Mouse (Mus musculus) splenic B cell, adult 2 months (primary cell): ENCODE data around the gene Stxbp5.

Experiments
- DNase-seq: peaks from one replicate; pipeline ENCODE4 v3.0.0-alpha.2; 2011; ENCODE audit warnings: low read depth, low spot score
- H3K27me3 ChIP-seq: 2 replicates; pipeline ENCODE4 v1.6.1; 2012; ENCODE audit warnings: mild to moderate bottlenecking, low read length, moderate library complexity, mixed read lengths; ENCODE audit not compliant: control insufficient read depth, poor library complexity, insufficient read depth, severe bottlenecking
- H3K36me3 ChIP-seq: 2 replicates; pipeline ENCODE4 v1.6.1; 2012; ENCODE audit warnings: mild to moderate bottlenecking, low read length, moderate library complexity, mixed read lengths; ENCODE audit not compliant: control insufficient read depth, poor library complexity, insufficient read depth, severe bottlenecking

Stxbp5 gene

DNA sequence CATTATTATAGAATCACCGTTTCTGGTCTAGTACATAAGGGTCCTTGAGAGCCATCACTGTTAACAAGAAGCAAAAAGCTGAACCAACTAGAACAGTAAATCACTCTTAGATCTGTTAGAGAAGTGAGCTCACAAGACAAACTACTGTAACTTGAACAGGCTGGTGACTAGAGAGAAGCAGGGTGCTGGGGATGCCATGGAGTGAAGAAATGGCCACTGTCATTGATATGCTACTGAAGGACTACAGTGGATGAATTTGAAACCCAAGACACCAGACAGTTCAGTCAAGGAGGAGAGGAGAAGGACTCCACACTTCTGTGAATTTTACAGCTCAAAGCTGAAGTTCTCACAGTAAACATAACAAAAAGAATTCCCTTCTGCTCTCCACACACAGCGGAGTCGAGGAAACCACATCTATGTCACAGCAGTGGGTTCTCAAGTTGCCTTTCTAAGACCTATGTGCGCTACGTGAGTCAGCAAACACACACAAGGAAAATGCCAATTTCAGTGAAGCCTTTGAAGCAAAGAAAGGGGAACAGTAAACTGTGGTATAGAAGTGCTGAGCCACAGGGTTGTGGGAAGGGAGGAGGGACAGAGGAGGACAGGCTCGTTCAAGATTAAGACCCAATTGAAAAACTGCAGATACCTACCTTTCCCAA lies 20.7 kb downstream of the Stxbp5 start:
- Histone ChIP-seq H3K36me3 (no peaks in the 10 kb centered on the region; the same call in 1 of the 2 replicates), H3K27me3 (no peaks in the 10 kb centered on the region)
- peak; percentile 23 for DNase-seq

DNA sequence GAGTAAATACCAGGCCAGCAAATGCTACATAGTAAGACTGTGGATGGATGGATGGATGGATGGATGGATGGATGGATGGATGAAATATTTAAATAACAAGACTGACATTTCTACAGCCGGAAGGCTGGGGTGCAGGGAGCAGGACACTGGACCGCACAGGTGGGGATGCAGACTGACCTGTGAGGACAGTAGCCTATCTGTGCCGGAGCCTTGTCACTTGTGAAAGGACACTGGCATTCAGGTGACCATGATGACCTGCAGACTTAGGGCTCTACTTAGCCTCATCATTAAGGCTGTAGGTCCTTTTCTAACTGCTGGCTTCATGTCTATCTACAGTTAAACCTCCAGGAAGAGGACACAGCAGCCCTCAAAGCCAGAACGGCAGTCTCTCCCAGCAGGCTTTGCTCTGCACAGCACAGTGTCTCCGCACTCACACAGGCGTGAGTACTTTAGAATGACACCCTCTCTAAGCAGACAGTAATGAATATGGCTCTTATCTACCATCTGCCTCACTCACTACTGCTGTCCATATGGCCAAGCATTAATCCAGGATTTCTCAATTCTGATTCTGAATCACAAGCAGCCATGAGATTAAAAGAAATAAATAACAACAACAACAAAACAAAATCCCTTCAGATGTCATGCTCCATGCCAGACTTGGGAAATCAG lies 21.9 kb downstream of the Stxbp5 start:
- H3K27me3 ChIP-seq = no peaks in the 10 kb centered on the region
- no peak for DNase-seq

DNA sequence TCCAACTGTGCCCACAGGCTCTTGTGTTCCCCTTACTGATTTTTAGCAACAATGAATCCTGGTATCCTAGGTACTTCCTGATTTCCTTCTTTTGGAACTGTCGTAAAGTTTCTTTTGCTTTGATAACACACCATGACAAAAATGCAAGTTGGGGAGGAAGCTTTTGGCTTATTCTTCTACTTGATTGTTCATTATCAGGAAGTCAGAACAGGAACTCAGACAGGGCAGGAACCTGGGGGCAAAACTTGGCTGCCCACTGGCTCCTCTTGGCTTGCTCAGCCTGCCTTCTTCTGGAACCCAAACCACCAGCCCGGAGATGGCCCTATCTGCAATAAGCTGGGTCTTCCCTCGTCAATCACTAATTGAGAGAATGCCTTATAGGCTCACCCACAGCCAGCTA lies 25.0 kb downstream of the Stxbp5 start:
- DNase-seq = no peak
- Histone ChIP-seq H3K27me3 (no peaks in the 10 kb centered on the region), H3K36me3 (no peaks in the 10 kb centered on the region; the same call in 1 of the 2 replicates)

More for the DNA sequence above, 21.9 kb downstream of the Stxbp5 start:
- no peaks in the 10 kb centered on the region; the same call in 1 of the 2 replicates for H3K36me3 ChIP-seq

DNA sequence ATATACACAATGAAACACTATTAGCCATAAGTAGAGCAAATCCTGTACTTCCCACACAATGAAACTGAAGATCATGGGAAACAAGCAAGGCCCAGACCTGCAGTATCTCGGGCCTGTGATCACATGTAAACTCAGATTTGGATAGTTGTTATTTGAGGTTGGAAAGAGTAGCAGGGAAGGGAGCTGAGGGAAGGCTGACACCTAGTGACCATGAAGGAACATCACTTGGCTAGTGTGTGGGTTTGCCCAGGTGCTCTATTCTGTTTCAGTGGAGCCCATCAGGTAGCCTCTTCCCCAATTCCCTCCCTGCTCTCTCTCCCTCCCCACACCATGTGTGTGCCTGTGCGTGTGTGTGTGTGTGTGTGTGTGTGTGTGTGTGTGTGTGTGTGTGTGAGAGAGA lies 28.7 kb downstream of the Stxbp5 start:
- no peak for DNase-seq
- Histone ChIP-seq H3K36me3 (no peaks in the 10 kb centered on the region), H3K27me3 (no peaks in the 10 kb centered on the region)

DNA sequence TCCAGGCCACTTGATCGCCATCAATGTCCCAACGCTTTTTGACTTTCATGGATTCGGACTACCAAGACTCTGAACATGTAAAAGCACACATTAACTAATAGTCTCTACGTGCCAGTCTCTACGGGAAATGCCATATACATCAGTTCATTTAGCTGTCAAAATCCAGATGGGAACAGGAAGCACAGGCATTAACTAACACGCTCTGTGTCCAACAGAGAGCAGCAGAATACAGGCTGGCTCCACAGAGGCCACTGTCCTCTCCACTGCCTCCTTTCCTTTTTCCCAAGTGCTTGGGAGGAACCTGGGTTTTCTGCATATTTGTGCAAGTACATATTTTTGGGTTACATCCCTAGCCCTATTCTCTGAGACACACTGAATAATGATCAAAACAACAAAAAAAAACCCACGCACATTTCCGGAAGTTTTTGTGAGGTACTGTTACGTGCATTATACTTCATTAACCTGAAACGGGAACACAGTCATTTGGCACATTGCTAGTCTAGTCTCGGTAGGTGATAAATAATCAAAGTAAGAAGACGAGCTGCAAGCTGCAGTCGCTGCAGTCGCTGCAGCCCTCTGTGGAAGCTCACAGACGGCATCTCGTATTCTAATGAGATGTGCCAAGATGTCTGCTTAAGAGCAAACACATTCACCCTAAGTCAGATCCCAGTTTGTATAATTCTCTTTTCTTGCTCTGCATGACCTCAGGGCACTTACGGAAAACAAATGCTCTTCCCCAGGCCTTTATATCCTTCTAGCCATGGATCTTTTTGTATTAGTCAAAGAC lies 33.9 kb downstream of the Stxbp5 start:
- Histone ChIP-seq H3K27me3 (no peaks in the 10 kb centered on the region), H3K36me3 (0 out of 2 replicates have a peak, but pooled peaks cover 2% of the 10 kb centered on the region)
- DNase-seq = no peak

DNA sequence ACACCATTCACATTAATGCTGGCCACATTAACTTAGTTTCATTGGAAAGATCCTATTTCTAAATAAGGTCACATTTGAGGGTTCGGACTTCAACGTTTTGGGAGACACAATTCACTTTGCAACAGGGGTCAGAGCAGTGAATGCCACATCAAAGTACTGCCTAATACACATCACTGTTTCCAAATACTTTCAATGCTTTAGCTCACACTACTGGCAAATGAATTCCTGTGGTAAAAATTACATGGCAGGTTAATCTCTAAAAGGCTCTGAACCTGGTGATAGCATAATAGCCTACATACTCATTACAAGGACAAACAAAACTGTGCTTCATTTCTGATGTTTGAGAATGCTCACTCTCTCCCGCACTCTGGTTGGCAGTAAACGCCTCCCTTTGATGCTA lies 40.9 kb downstream of the Stxbp5 start:
- no peak for DNase-seq
- Histone ChIP-seq H3K27me3 (no peaks in the 10 kb centered on the region), H3K36me3 (0 out of 2 replicates have a peak, but pooled peaks cover 2% of the 10 kb centered on the region)

DNA sequence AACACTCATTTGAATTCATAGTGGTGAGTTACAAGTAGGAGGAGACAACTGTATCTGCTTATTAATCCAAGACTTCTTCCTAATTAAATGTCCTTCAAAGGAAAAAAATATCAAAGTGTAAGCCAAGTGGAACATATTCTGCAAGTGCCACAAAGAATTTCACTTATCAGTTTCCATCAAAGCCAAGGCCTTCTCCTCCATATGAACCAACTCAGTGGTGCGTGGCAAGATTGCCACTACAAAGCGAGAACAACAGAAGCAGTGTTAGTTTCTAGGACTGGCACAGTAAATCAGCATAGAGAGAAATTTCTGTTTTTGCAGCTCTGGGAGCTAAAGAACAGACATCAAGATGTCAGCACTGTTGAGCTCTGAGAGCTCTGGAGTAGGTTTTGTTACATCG lies 41.4 kb downstream of the Stxbp5 start:
- no peak for DNase-seq
- Histone ChIP-seq H3K27me3 (no peaks in the 10 kb centered on the region), H3K36me3 (0 out of 2 replicates have a peak, but pooled peaks cover 2% of the 10 kb centered on the region)

DNA sequence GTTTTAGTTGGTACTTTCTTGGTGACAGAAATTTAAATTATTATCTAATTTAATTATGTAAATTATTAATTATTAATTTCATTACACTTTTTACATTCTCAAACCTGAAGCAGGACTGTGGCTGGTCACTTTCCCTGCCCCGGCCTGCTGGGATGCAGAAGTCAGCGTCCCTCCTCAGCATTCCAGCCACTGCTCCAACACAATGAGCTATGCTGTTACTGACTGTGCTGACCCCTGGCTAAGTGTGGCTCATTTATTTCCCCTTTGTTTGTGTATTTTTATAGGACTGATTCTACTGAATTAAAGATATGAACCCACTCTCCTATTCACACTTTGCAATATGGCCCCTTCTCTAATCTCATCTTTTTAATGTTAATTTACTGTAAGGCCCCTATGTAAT lies 43.0 kb downstream of the Stxbp5 start:
- no peak for DNase-seq
- H3K36me3 ChIP-seq = no peaks in the 10 kb centered on the region
- H3K27me3 ChIP-seq = no peaks in the 10 kb centered on the region

DNA sequence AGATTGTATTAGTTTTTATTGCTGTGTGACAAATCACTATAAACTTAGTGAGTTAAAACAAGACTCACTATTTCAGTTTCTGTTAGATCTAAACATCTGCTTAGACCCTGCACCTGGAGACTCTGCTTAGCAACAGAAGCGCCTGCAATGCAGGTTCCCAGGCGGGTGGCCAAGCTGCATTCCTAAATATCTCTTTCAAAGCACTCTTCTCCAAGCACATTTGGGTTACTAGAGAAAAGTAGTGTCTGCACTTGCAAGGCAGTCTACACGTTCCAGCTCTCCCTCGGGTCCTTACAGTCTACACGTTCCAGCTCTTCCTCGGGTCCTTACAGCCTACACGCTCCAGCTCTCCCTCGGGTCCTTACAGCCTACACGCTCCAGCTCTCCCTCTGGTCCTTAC lies 44.1 kb downstream of the Stxbp5 start:
- DNase-seq = no peak
- no peaks in the 10 kb centered on the region for H3K36me3 ChIP-seq
- no peaks in the 10 kb centered on the region for H3K27me3 ChIP-seq

DNA sequence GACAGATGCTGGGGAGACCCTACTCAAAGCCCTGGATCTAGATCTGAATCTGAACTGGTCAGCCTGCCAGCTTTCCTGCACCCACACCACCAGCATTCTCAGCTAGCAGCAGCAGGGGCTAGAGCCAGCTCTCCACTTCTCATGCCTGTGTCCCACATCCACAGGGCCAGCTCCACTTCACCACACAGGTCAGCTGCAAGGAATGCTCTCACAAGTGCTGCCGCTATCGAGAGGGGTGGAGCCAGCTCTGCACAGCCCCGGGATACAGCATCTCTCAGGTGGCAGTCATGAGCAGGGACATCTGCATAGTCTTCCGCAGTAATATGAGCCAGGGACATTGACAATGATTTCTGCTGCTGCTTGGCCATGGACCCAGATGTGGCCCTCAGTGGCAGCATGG lies 54.5 kb downstream of the Stxbp5 start:
- H3K36me3 ChIP-seq = no peaks in the 10 kb centered on the region
- no peak for DNase-seq
- H3K27me3 ChIP-seq = no peaks in the 10 kb centered on the region

DNA sequence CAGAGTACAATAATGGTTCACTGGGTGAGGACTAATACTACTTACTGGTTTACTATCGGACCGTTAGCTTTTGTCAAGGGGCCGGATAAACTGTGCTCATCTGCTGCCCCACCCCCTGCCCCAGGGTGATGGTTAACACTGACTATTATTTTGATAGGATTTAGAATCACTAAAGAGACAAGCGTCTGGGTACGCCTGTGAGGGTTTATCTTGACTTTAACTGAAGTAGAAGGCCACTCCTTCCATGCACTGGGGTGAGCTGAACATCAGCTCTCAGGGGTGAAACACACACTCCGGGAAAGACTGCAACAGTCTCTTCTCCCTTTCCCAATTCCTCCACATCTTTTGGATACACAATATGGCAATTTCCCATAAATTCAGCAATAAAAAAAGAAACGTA lies 61.5 kb downstream of the Stxbp5 start:
- H3K36me3 ChIP-seq = no peaks in the 10 kb centered on the region

DNA sequence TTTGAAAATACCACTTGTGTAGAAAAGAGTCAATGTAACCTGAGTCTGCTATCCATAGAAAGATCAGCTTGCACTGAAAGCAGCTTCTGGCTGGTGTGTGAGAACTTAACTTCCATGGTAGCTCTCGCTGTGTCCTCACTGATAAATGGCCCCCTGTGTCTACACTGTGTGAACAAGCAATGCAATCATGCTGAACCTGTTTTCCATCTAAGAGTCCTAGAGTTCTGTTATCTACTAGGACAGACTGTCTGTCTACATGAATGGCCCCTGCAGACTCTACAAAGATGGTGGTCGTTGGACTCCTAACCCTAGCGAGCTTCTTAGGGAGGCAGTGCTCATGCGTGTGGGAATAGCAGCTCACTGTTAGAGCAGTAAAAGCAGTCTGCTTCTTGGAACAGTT lies 65.9 kb downstream of the Stxbp5 start:
- Histone ChIP-seq H3K36me3 (peaks cover under 1% of the 10 kb centered on the region; the same call in 1 of the 2 replicates), H3K27me3 (no peaks in the 10 kb centered on the region)
- DNase-seq = no peak

More for the DNA sequence above, 61.5 kb downstream of the Stxbp5 start:
- no peaks in the 10 kb centered on the region for H3K27me3 ChIP-seq
- no peak for DNase-seq

DNA sequence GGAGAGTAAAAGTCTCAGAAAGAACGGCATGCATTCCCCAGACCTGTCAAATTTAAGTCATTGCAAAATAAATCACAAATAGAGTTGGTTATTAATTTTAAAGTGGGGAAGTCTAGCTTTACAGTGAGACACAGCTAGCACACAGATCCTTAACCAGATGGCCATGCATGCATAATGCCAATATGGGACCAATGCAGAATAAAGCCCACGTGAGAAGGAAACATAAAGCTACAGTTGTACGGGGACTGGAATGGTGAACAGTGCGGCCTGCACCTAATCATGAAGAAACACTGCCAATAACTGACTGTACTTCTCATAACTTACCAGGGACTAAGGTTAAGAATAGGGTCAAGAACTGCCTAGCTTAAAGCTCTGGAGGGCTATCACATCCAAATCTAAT lies 67.9 kb downstream of the Stxbp5 start:
- Histone ChIP-seq H3K36me3 (peaks cover 2% of the 10 kb centered on the region; the same call in 1 of the 2 replicates), H3K27me3 (no peaks in the 10 kb centered on the region)
- DNase-seq = no peak

DNA sequence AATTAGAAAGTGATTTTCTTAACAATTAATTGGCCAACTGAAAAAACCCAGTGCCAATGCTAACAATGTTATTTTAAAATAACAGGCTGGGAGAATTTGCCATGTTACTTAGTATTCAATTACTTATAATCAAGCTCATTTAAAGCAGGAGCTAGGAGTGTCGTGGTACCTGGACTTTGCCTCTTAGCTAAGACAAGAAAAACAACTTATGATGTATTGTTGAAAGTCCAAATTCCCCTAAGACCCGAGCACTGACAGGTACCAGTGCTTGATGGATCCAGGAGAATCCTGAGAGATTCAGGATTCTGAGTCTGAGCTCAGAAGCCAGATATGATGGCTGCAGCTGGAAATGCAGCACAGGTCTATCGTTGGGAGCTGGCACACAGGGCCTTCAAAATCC lies 71.1 kb downstream of the Stxbp5 start:
- peaks cover 2% of the 10 kb centered on the region; the same call in 1 of the 2 replicates for H3K36me3 ChIP-seq

DNA sequence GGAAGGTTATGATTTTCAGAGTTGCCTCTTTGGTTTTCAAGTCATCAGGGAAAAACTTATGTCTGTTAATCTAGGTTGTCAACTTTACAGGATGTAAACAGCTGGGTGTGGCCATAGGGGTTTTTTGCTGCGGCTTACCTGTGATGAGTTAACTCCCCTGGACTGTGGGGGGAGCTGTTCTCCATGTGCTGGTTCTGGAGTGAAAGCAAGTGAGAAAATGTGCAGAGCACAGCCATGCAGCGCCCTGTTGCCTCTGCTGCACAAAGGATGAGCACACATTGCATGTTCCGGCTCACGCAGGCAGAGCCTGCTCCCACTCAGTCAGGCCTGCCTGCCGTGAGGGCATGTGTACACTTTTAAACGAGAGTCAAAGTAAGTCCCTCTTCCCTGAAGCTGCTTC lies 79.6 kb downstream of the Stxbp5 start:
- Histone ChIP-seq H3K27me3 (no peaks in the 10 kb centered on the region), H3K36me3 (no peaks in the 10 kb centered on the region)
- DNase-seq = peak; percentile 12

More for the DNA sequence above, 71.1 kb downstream of the Stxbp5 start:
- no peaks in the 10 kb centered on the region for H3K27me3 ChIP-seq
- DNase-seq = no peak
